Mouse (Mus musculus) CD4-positive, CD25-positive, alpha-beta regulatory T cell (primary cell): ENCODE measurements around the gene Slc25a40. TPM values are rescaled to one million over a fixed set of nuclear protein-coding genes. Genes with fewer than 3 reads are reported as not detected.

Experiments used
- polyA plus RNA-seq: library from polyadenylated mRNA; unstranded; fragments of 100-300 nt; shearing (Covaris generic); gene quantifications from one replicate; pipeline ENCODE4 v1.2.1, GENCODE M21; 2017

Slc25a40 gene
- 26.3 TPM for polyA plus RNA-seq

GRCm38 (mm10) chr5:8422157-8422931 is at the start of gene Slc25a40, which contains the start of gene Dbf4:
Gene Slc25a40 (plus strand): TSS chr5:8422850.
Gene Dbf4 (minus strand): TSS chr5:8422716.

Other genes with a start within 250 kb of the Slc25a40 start
- 0.41 TPM for gene Adam22, start 54.7 kb upstream of the Slc25a40 start, polyA plus RNA-seq
- gene Dbf4, start 134 bp upstream of the Slc25a40 start, polyA plus RNA-seq = 21.9 TPM
- gene Rundc3b, start 200.1 kb downstream of the Slc25a40 start, polyA plus RNA-seq = 11.3 TPM
- 22.2 TPM for gene Abcb1a, start 237.2 kb downstream of the Slc25a40 start, polyA plus RNA-seq